Mouse (Mus musculus) cortical plate, adult 2 months (tissue): Measurements from ENCODE around the gene Aurkb.

ENCODE experiments used
- CTCF ChIP-seq: fragments of 200-500 bp; IDR thresholded peaks from 2 replicates; pipeline ENCODE4 v1.5.1; 2011; ENCODE audit warnings: mild to moderate bottlenecking, control low read depth, low read length; ENCODE audit not compliant: insufficient read depth; ENCODE audit errors: extremely low read depth
- POLR2A ChIP-seq: fragments of 200-500 bp; IDR thresholded peaks from 2 replicates; pipeline ENCODE4 v1.6.1; 2011; ENCODE audit warnings: mild to moderate bottlenecking, low read length, control low read depth; ENCODE audit not compliant: insufficient read depth; ENCODE audit errors: extremely low read depth

DNA sequence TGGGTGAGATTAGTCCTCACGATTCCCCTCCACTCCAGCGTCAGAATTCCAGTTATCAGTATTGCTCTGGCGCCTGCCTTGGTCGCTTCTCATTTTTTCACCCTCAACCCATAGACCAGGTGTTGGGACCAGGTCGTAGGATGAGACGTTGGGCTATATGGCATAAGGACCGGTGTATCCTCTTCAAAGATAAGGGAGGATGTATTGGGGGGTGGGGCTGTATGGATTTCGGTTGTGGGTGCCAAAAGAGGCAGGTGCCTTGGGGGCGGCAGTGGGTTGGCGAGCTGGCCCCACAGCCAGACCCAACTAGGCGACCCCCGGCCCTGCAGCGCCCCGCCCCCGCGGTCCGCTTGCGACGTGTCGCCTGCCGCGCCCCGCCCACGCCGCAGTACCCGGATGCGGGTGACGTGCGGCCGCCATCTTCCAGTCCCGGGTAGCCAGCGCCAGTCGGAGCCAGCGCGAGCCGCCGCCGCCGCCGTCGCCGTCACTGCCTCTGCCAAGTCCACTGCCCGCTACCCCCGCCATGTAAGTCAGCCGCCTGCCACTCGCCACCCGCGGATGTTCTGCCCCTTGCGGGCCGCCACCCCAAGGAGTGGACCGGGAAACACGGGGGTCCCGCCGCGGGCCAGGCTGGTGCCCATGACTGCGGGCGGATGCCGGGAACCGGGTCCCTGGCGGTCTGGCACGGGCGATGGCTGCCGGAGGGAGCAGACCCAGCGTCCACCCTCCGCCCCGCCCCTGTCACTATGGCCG, 42.8 kb downstream of the Aurkb start, which contains the start of gene Vamp2:
- TF ChIP-seq CTCF: no peak
- peak; percentile 42; the same call in 1 of the 2 replicates for TF ChIP-seq POLR2A
